Mouse (Mus musculus) megakaryocyte, embryonic 14.5 days (primary cell): ENCODE results near the gene Ddost.

ENCODE experiments used
- FLI1 ChIP-seq: IDR thresholded peaks from 2 replicates; pipeline ENCODE4 v1.6.1; 2012; ENCODE audit warnings: low read length, inconsistent platforms, mixed read lengths
- GATA1 ChIP-seq: IDR thresholded peaks from 3 replicates; pipeline ENCODE4 v1.6.1; 2012; ENCODE audit warnings: mixed read lengths, low read length, inconsistent platforms, borderline replicate concordance

GRCm38 (mm10) chr4:138293261-138293948 is 11.1 kb upstream of the Ddost start:
- TF ChIP-seq GATA1: no peak
- TF ChIP-seq FLI1: no peak
